Comparison of ENCODE assay signal across 7 mouse cellular contexts in the genomic region with DNA sequence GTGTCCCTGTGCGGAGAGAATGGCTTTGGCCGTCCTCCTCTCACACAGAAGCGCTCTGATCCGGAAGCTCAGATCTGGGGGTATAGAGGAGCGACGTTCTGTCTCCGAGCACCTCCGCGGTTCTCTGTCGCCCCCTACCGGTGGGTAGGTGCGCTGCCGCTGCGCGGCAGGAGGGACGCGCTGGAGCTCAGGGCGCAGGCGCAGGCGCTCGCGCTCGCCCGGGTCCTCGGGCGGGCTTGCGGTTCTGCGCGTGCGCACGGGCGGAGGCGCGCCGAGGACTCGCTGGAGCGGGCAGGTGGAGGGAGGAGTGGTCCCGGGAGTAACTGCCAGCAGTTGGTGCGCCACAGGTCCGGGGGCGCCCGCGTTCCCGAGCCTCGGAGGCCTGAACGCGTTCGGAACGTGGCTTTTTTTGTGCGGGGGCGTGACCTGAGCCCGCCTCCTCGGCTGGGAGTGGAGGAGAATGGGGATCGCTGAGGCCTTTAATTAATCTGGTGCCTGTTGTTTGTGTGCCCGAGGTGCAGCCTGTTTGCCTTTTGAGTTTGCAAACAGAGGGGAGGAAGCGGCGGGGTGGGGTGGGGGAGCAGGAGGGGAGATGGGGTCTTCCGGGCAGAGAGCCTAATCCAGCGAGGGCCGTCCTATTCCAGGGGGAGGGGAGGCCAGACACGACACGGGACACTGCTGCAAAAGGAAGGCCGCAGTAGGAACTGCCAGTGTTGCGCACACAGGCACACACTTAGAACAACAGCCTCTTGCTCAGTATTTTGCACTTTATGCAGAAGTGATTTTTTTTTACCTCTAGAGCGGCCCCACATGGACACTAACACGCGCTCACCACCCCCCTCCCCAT. TPM values are rescaled to one million over a fixed set of nuclear protein-coding genes. Genes with fewer than 3 reads are reported as not detected.
DNase-seq lines count a peak whose midpoint lies in the region; ATAC-seq and TF ChIP-seq lines count a peak whose summit lies in the region.

A gene (plus strand): TSS at position 212 of the 847 bp plus-strand sequence.

- H3K4me2 ChIP-seq in embryonic facial prominence, embryonic 12.5 days (replicated peaks) = peak within 1 kb of the TSS; percentile 84
- H3K4me2 ChIP-seq in limb, embryonic 12.5 days = peak within 1 kb of the TSS; percentile 80
- H3K4me2 ChIP-seq in midbrain, embryonic 15.5 days = peak within 1 kb of the TSS; percentile 89

- peak; percentile 86 for TF ChIP-seq CTCF in kidney, adult 2 months (conservative IDR thresholded peaks at IDR 0.05; ENCODE audit: insufficient read depth, insufficient read length, low read depth, low read length)
- TF ChIP-seq CTCF in spleen, adult 2 months (IDR thresholded peaks at IDR 0.05; ENCODE audit: extremely low read depth, insufficient read depth, insufficient read length, insufficient replicate concordance) = peak; percentile 97

- peak; percentile 93 for DNase-seq in adrenal gland, postnatal 25 days
- peak; percentile 92 to 94 for DNase-seq in heart, adult 18-20 months
- DNase-seq in kidney, adult 2 months = peak; percentile 93
- DNase-seq in spleen, adult 2 months (ENCODE audit: low read depth in 1 of 2, low spot score in 2 of 2) = peak; percentile 86 to 89

- H3K36me3 ChIP-seq in embryonic facial prominence, embryonic 12.5 days = no peaks in the 10 kb centered on the region
- no peaks in the 10 kb centered on the region for H3K36me3 ChIP-seq in kidney, adult 2 months (ENCODE audit: control insufficient read depth, insufficient read depth, low read length)
- no peaks in the 10 kb centered on the region for H3K36me3 ChIP-seq in limb, embryonic 12.5 days
- H3K36me3 ChIP-seq in midbrain, embryonic 15.5 days (replicated peaks) = no peaks in the 10 kb centered on the region
- no peaks in the 10 kb centered on the region for H3K36me3 ChIP-seq in spleen, adult 2 months (ENCODE audit: control insufficient read depth, insufficient read depth, low read length)

- H3K4me1 ChIP-seq in embryonic facial prominence, embryonic 12.5 days = 0 out of 2 replicates have a peak, but pooled peaks cover 8% of the 10 kb centered on the region
- H3K4me1 ChIP-seq in kidney, adult 2 months (ENCODE audit: control insufficient read depth, insufficient read depth, low read length) = 0 out of 2 replicates have a peak, but pooled peaks cover 3% of the 10 kb centered on the region
- H3K4me1 ChIP-seq in limb, embryonic 12.5 days (replicated peaks) = peaks cover 6% of the 10 kb centered on the region
- H3K4me1 ChIP-seq in midbrain, embryonic 15.5 days = peaks cover 18% of the 10 kb centered on the region
- H3K4me1 ChIP-seq in spleen, adult 2 months (ENCODE audit: control insufficient read depth, insufficient read depth, insufficient read length) = peaks cover 4% of the 10 kb centered on the region; the same call in 1 of the 2 replicates

- peak within 1 kb of the TSS; percentile 61 for H3K27ac ChIP-seq in embryonic facial prominence, embryonic 12.5 days
- H3K27ac ChIP-seq in kidney, adult 2 months (ENCODE audit: insufficient read depth, low read depth, low read length) = peak within 1 kb of the TSS; percentile 5; the same call in 1 of the 2 replicates
- peak within 1 kb of the TSS; percentile 80 for H3K27ac ChIP-seq in limb, embryonic 12.5 days
- H3K27ac ChIP-seq in midbrain, embryonic 15.5 days = peak within 1 kb of the TSS; percentile 88
- peak within 1 kb of the TSS; percentile 74 for H3K27ac ChIP-seq in spleen, adult 2 months (ENCODE audit: insufficient read depth, low read length)

- WGBS in embryonic facial prominence, embryonic 12.5 days = under 1% methylated on average over 67 of the region's 67 CpGs
- under 1% methylated on average over 67 of the region's 67 CpGs for WGBS in kidney, adult 2 months
- under 1% methylated on average over 67 of the region's 67 CpGs for WGBS in limb, embryonic 12.5 days
- WGBS in midbrain, embryonic 15.5 days = under 1% methylated on average over 67 of the region's 67 CpGs
- 1% methylated on average over 67 of the region's 67 CpGs for WGBS in spleen, adult 2 months

- ATAC-seq in embryonic facial prominence, embryonic 12.5 days (ENCODE audit: insufficient number of reproducible peaks, insufficient read depth, low FRiP score, low TSS enrichment) = peak; percentile 88
- ATAC-seq in limb, embryonic 12.5 days (ENCODE audit: insufficient number of reproducible peaks, insufficient read depth, low FRiP score, low TSS enrichment, low read depth) = peak; percentile 91
- ATAC-seq in midbrain, embryonic 15.5 days (replicated peaks) = peak; percentile 94

- H3K27me3 ChIP-seq in embryonic facial prominence, embryonic 12.5 days = no peaks in the 10 kb centered on the region
- H3K27me3 ChIP-seq in kidney, adult 2 months (replicated peaks; ENCODE audit: control insufficient read depth, insufficient read depth, low read length) = no peaks in the 10 kb centered on the region
- H3K27me3 ChIP-seq in limb, embryonic 12.5 days = no peaks in the 10 kb centered on the region
- no peaks in the 10 kb centered on the region for H3K27me3 ChIP-seq in midbrain, embryonic 15.5 days (replicated peaks)
- no peaks in the 10 kb centered on the region for H3K27me3 ChIP-seq in spleen, adult 2 months (ENCODE audit: control insufficient read depth, insufficient read depth, low read length)

- no peaks in the 10 kb centered on the region for H3K9me3 ChIP-seq in embryonic facial prominence, embryonic 12.5 days
- no peaks in the 10 kb centered on the region for H3K9me3 ChIP-seq in limb, embryonic 12.5 days
- no peaks in the 10 kb centered on the region for H3K9me3 ChIP-seq in midbrain, embryonic 15.5 days

- peak within 1 kb of the TSS; percentile 65 for H3K9ac ChIP-seq in embryonic facial prominence, embryonic 12.5 days
- peak within 1 kb of the TSS; percentile 70 for H3K9ac ChIP-seq in limb, embryonic 12.5 days (replicated peaks)
- H3K9ac ChIP-seq in midbrain, embryonic 15.5 days = peak within 1 kb of the TSS; percentile 75

- peak within 1 kb of the TSS; percentile 56 for H3K4me3 ChIP-seq in embryonic facial prominence, embryonic 12.5 days
- peak within 1 kb of the TSS; percentile 75 for H3K4me3 ChIP-seq in kidney, adult 2 months (ENCODE audit: insufficient read depth, low read depth, low read length)
- H3K4me3 ChIP-seq in limb, embryonic 12.5 days (replicated peaks) = peak within 1 kb of the TSS; percentile 58
- H3K4me3 ChIP-seq in midbrain, embryonic 15.5 days = peak within 1 kb of the TSS; percentile 75
- peak within 1 kb of the TSS; percentile 97 for H3K4me3 ChIP-seq in spleen, adult 2 months (ENCODE audit: extremely low read depth, insufficient read depth, insufficient read length)

- peak; percentile 40 for TF ChIP-seq POLR2A in kidney, adult 2 months (IDR thresholded peaks at IDR 0.05; ENCODE audit: low read depth, low read length)
- TF ChIP-seq POLR2A in spleen, adult 2 months (IDR thresholded peaks at IDR 0.05; ENCODE audit: low read depth, low read length) = peak; percentile 44

RNA-seq across cellular contexts. Expression of the gene that starts here (rescaled TPM):
- 43.9 and 68.2 TPM in 2 replicates for total RNA-seq in adrenal gland, postnatal 25 days (2021)
- 35.9 and 37.6 TPM in 2 replicates for polyA plus RNA-seq in embryonic facial prominence, embryonic 12.5 days (2016; fragmentation: Nextera tagmentation; extraction: Ambion mirVana)
- total RNA-seq in heart, adult 18-20 months (2021) = 10 to 100 TPM; 16.0 to 16.5 TPM
- polyA plus RNA-seq in kidney, adult 2 months (2012; rRNA removed) = 69.4 and 74.9 TPM in 2 replicates
- polyA plus RNA-seq in limb, embryonic 12.5 days (2016; fragmentation: Nextera tagmentation; extraction: Ambion mirVana) = 30.9 and 33.9 TPM in 2 replicates
- 56.2 and 58.9 TPM in 2 replicates for polyA plus RNA-seq in midbrain, embryonic 15.5 days (2015; fragmentation: Nextera tagmentation; extraction: Ambion mirVana)
- polyA plus RNA-seq in spleen, adult 2 months (2012; rRNA removed) = 17.2 and 22.9 TPM in 2 replicates

Comparison
In these comparisons a context has a peak if more than half of its experiments do, and no peak if none do; other contexts are left out.
1. Peak in every context shown above with its lines: DNase-seq, ATAC-seq, H3K4me3 ChIP-seq and H3K27ac ChIP-seq.
2. H3K27ac ChIP-seq: peak in every context shown above with its lines; median percentile 88 in midbrain, embryonic 15.5 days; 80 in limb, embryonic 12.5 days; 74 in spleen, adult 2 months; 61 in embryonic facial prominence, embryonic 12.5 days; 5 in kidney, adult 2 months.